Mouse (Mus musculus): ENCODE data around the gene Pigq. TPM values are rescaled to one million over a fixed set of nuclear protein-coding genes. Genes with fewer than 3 reads are reported as not detected.
A peak's percentile ranks its signal among the peaks of the same experiment; 100 is the strongest.

Pigq gene
- polyA plus RNA-seq, 1 experiment = 170 TPM

GRCm38 (mm10) chr17:25885636-25886035 is 59.1 kb downstream of the Pigq start:
- TF ChIP-seq POLR2A (IDR thresholded peaks at IDR 0.05; ENCODE audit: borderline replicate concordance, insufficient read depth, low read length) = no peak
- TF ChIP-seq CTCF (IDR thresholded peaks at IDR 0.05; ENCODE audit: borderline replicate concordance, insufficient read depth, low read depth, low read length) = peak; percentile 45; the same call in 1 of the 2 replicates
- peaks cover 6% of the 10 kb centered on the region for H3K4me1 ChIP-seq (ENCODE audit: control insufficient read depth, insufficient read depth, low read length)
- DNase-seq = no peak
- H3K27me3 ChIP-seq (ENCODE audit: control insufficient read depth, insufficient read depth, low read length) = no peaks in the 10 kb centered on the region
- H3K27ac ChIP-seq (ENCODE audit: insufficient read depth, low read length) = no peak overlapping the region
- 42% methylated on average over 4 of the region's 4 CpGs for WGBS
- H3K4me3 ChIP-seq (replicated peaks; ENCODE audit: insufficient read depth, low read depth, low read length) = no peak overlapping the region

- no peak for DNase-seq
- H3K27me3 ChIP-seq (ENCODE audit: control insufficient read depth, insufficient read depth, low read length) = no peaks in the 10 kb centered on the region
- H3K27ac ChIP-seq (ENCODE audit: insufficient read depth, low read length) = no peak overlapping the region
- peaks cover 16% of the 10 kb centered on the region for H3K4me1 ChIP-seq (ENCODE audit: control insufficient read depth, insufficient read depth, low read length)
- H3K4me3 ChIP-seq (replicated peaks; ENCODE audit: insufficient read depth, low read depth, low read length) = no peak overlapping the region
- no peak for TF ChIP-seq POLR2A (IDR thresholded peaks at IDR 0.05; ENCODE audit: borderline replicate concordance, insufficient read depth, low read length)
- peak; percentile 26; the same call in 1 of the 2 replicates for TF ChIP-seq CTCF (IDR thresholded peaks at IDR 0.05; ENCODE audit: borderline replicate concordance, insufficient read depth, low read depth, low read length)
- 92% methylated on average over 3 of the region's 3 CpGs for WGBS
These were observed 60.9 kb downstream of the Pigq start for GRCm38 (mm10) chr17:25883824-25884223.

- Histone ChIP-seq H3K27me3 (ENCODE audit: control insufficient read depth, insufficient read depth, low read length) (no peaks in the 10 kb centered on the region), H3K27ac (ENCODE audit: insufficient read depth, low read length) (no peak overlapping the region), H3K4me3 (replicated peaks; ENCODE audit: insufficient read depth, low read depth, low read length) (no peak overlapping the region), H3K4me1 (ENCODE audit: control insufficient read depth, insufficient read depth, low read length) (peaks cover 16% of the 10 kb centered on the region)
- TF ChIP-seq POLR2A (IDR thresholded peaks at IDR 0.05; ENCODE audit: borderline replicate concordance, insufficient read depth, low read length) (no peak), CTCF (IDR thresholded peaks at IDR 0.05; ENCODE audit: borderline replicate concordance, insufficient read depth, low read depth, low read length) (no peak)
- WGBS = 68% methylated on average over 8 of the region's 8 CpGs
- DNase-seq = no peak
These were observed 61.5 kb downstream of the Pigq start for GRCm38 (mm10) chr17:25883268-25883667.

GRCm38 (mm10) chr17:25882306-25882705 is 62.4 kb downstream of the Pigq start:
- peak in 1 of 2 experiments; percentile 39 for DNase-seq
- TF ChIP-seq POLR2A (IDR thresholded peaks at IDR 0.05; ENCODE audit: borderline replicate concordance, insufficient read depth, low read length) = no peak
- TF ChIP-seq CTCF (IDR thresholded peaks at IDR 0.05; ENCODE audit: borderline replicate concordance, insufficient read depth, low read depth, low read length) = no peak
- peaks cover 16% of the 10 kb centered on the region for H3K4me1 ChIP-seq (ENCODE audit: control insufficient read depth, insufficient read depth, low read length)
- H3K27ac ChIP-seq (ENCODE audit: insufficient read depth, low read length) = no peak overlapping the region
- H3K4me3 ChIP-seq (replicated peaks; ENCODE audit: insufficient read depth, low read depth, low read length) = no peak overlapping the region
- 43% methylated on average over 5 of the region's 5 CpGs for WGBS
- no peaks in the 10 kb centered on the region for H3K27me3 ChIP-seq (ENCODE audit: control insufficient read depth, insufficient read depth, low read length)

DNA sequence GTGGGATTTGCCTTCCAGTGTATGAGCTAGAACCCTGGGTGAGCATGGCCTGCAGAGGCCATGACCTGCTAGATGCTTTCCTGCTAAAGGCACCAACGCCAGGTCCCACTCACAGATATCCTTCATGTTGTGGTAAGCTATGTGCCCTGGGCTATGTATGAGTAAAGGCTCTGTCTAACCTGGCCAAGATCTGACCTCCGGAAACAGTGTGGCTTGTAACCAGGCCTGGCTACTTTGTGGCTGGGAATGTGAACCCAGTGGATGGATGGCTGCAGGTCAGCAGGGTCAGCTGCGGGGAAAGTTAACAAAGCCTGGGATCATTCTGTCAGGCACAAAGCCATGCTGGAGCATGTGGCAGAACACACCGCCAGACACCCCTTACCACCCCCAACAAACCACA is 63.0 kb downstream of the Pigq start:
- TF ChIP-seq CTCF (IDR thresholded peaks at IDR 0.05; ENCODE audit: borderline replicate concordance, insufficient read depth, low read depth, low read length) = no peak
- peak; percentile 13; the same call in 1 of the 2 replicates for TF ChIP-seq POLR2A (IDR thresholded peaks at IDR 0.05; ENCODE audit: borderline replicate concordance, insufficient read depth, low read length)

GRCm38 (mm10) chr17:25880913-25881641 is 63.7 kb downstream of the Pigq start:
- TF ChIP-seq CTCF (IDR thresholded peaks at IDR 0.05; ENCODE audit: borderline replicate concordance, insufficient read depth, low read depth, low read length) = no peak
- TF ChIP-seq POLR2A (IDR thresholded peaks at IDR 0.05; ENCODE audit: borderline replicate concordance, insufficient read depth, low read length) = no peak
- WGBS = 27% methylated on average over 5 of the region's 5 CpGs
- Histone ChIP-seq H3K4me3 (replicated peaks; ENCODE audit: insufficient read depth, low read depth, low read length) (no peak overlapping the region), H3K27ac (ENCODE audit: insufficient read depth, low read length) (peak overlapping the region; percentile 43), H3K4me1 (ENCODE audit: control insufficient read depth, insufficient read depth, low read length) (peaks cover 24% of the 10 kb centered on the region), H3K27me3 (ENCODE audit: control insufficient read depth, insufficient read depth, low read length) (no peaks in the 10 kb centered on the region)
- peak in 1 of 2 experiments; percentile 34 for DNase-seq

More for the DNA sequence above, 63.0 kb downstream of the Pigq start:
- peak in 1 of 2 experiments; percentile 26 for DNase-seq
- Histone ChIP-seq H3K4me1 (ENCODE audit: control insufficient read depth, insufficient read depth, low read length) (peaks cover 20% of the 10 kb centered on the region), H3K27ac (ENCODE audit: insufficient read depth, low read length) (no peak overlapping the region), H3K27me3 (ENCODE audit: control insufficient read depth, insufficient read depth, low read length) (no peaks in the 10 kb centered on the region), H3K4me3 (replicated peaks; ENCODE audit: insufficient read depth, low read depth, low read length) (no peak overlapping the region)
- WGBS = 46% methylated on average over 4 of the region's 4 CpGs

DNA sequence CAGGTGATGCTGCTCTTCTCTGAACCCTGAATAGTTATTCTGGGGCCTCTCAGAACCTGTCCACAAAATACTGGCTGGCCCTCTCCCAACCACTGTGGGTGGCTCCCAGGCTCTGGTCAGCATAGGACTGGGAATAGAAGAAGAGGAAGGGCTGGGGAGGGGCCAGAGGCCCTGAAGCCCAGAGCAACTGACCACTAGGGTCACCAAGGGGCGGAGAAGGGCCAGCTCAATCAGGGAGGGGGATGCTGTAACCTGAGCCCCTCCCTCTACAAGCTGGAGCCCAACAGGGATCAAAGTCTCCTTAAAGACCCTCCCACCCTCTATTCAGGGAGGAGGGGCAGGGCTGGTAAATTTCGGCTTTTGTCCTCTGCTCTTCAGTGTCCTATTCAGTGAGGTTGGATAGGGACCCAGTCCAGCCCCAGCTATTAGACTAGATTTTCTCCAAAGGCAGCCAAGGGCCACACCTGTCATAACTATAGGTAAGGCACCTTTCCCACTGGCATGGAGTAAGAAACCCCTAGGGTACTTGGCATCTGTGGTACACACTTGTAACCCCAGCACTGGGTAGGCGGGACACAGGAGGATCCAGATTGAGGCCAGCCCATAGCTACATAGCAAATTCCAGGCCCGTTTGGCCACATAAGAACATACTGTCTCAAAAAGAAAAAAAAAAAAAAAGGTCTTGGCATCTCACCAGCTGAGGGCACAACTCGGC is 64.4 kb downstream of the Pigq start, which contains the start of gene Wfikkn1:
TSS of gene Wfikkn1 (minus strand) at position 663 of the 715 bp plus-strand sequence.
- TF ChIP-seq CTCF (IDR thresholded peaks at IDR 0.05; ENCODE audit: borderline replicate concordance, insufficient read depth, low read depth, low read length) (no peak), POLR2A (IDR thresholded peaks at IDR 0.05; ENCODE audit: borderline replicate concordance, insufficient read depth, low read length) (no peak)
- H3K27me3 ChIP-seq (ENCODE audit: control insufficient read depth, insufficient read depth, low read length) = no peaks in the 10 kb centered on the region
- H3K4me3 ChIP-seq (replicated peaks; ENCODE audit: insufficient read depth, low read depth, low read length) = no peak within 1 kb of the TSS
- 30% methylated on average over 5 of the region's 5 CpGs for WGBS
- peak in 1 of 2 experiments; percentile 30 for DNase-seq
- H3K27ac ChIP-seq (ENCODE audit: insufficient read depth, low read length) = peak within 1 kb of the TSS; percentile 43
- peaks cover 24% of the 10 kb centered on the region for H3K4me1 ChIP-seq (ENCODE audit: control insufficient read depth, insufficient read depth, low read length)
